Mouse (Mus musculus): ENCODE measurements at regions not wholly inside any gene's neighbourhood (a gene's known extent, or its start where the extent isn't known, plus 50 kb on each side); places are given as distances from the start of the nearest gene placed in this dataset.

DNA sequence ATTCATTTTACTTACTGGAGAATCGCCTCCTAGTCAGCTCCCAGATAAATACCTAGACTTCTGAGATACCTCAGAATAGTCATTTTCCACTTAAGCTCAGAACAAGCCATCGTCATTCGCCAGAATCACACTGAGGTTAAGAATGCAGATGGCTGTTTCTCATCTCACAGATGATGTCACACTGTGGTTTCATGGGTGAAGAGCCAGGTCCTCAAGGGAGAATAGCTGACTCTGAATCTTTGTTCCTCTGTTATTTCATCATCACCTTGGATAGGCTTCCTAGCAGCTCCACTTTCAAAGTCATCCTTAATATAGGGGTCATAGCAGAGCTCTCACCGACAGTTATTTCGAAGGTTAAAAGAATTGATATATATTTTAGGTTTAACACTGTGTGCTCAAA is 297.8 kb upstream of the Gm765 start:
- TF ChIP-seq CTCF (IDR thresholded peaks at IDR 0.05; ENCODE audit: low read depth) (no peak), EP300 (IDR thresholded peaks at IDR 0.05; ENCODE audit: low read depth) (no peak)

Data from liver, embryonic 14.5 days (tissue).